Mouse (Mus musculus) liver, embryonic 14.5 days (tissue): ENCODE measurements around the gene Cipc. TPM values are rescaled to one million over a fixed set of nuclear protein-coding genes. Genes with fewer than 3 reads are reported as not detected.

Experiments
- ATAC-seq: fragments of 200-750 bp; cut with Nextera tagmentation; 2 replicates; pipeline ENCODE4 v1.8.0; 2017; ENCODE audit warnings: moderate number of reproducible peaks, mild to moderate bottlenecking, moderate library complexity; ENCODE audit not compliant: insufficient read depth
- DNase-seq, 3 experiments: peaks; one replicate each; pipeline ENCODE4 v3.0.0-alpha.2; 2012 to 2013; ENCODE audit warnings: low read depth in 3 of 3, low spot score in 3 of 3
- H3K27ac ChIP-seq: fragments of 300-500 bp; sonication (generic); 2 replicates; pipeline ENCODE4 v1.5.1; 2014; ENCODE audit warnings: moderate library complexity, mild to moderate bottlenecking, control low read depth, inconsistent platforms
- H3K27me3 ChIP-seq: fragments of 300-500 bp; sonication (generic); 2 replicates; pipeline ENCODE4 v1.6.1; 2014; ENCODE audit warnings: mild to moderate bottlenecking, low read length, moderate library complexity; ENCODE audit not compliant: control insufficient read depth, insufficient read depth
- H3K36me3 ChIP-seq: fragments of 300-500 bp; sonication (generic); replicated peaks from 2 replicates; pipeline ENCODE4 v1.6.1; 2014; ENCODE audit warnings: low read depth; ENCODE audit not compliant: control insufficient read depth, insufficient read depth
- H3K4me1 ChIP-seq, 2 experiments: fragments of 200-500 bp in 1 of 2; fragments of 300-500 bp in 1 of 2; sonication (generic) in 1 of 2; replicated peaks; 2 replicates each; pipeline ENCODE4 v1.6.1; 2012 to 2014; ENCODE audit warnings: antibody characterized with exemption in 1 of 2, inconsistent platforms in 1 of 2, low read length in 1 of 2; ENCODE audit not compliant: control insufficient read depth in 2 of 2, insufficient read depth in 2 of 2
- H3K4me2 ChIP-seq: fragments of 300-500 bp; sonication (generic); 2 replicates; pipeline ENCODE4 v1.6.1; 2014; ENCODE audit warnings: low read depth, mild to moderate bottlenecking, control low read depth, moderate library complexity
- H3K4me3 ChIP-seq, 2 experiments: fragments of 200-500 bp in 1 of 2; fragments of 300-500 bp in 1 of 2; sonication (generic) in 1 of 2; 2 replicates each; pipeline ENCODE4 v1.5.1; 2012 to 2014; ENCODE audit warnings: low read depth in 2 of 2, low read length in 2 of 2, mild to moderate bottlenecking in 2 of 2, control low read depth in 1 of 2, inconsistent platforms in 1 of 2, moderate library complexity in 1 of 2; ENCODE audit not compliant: insufficient read depth in 1 of 2
- H3K9ac ChIP-seq: fragments of 300-500 bp; sonication (generic); replicated peaks from 2 replicates; pipeline ENCODE4 v1.6.1; 2014; ENCODE audit warnings: mild to moderate bottlenecking, control low read depth, moderate library complexity
- H3K9me3 ChIP-seq: fragments of 300-500 bp; sonication (generic); 2 replicates; pipeline ENCODE4 v1.6.1; 2016; ENCODE audit warnings: low read length, mixed read lengths; ENCODE audit not compliant: control insufficient read depth
- CTCF ChIP-seq: IDR thresholded peaks from 2 replicates; pipeline ENCODE4 v1.5.1; 2016; ENCODE audit warnings: antibody characterized with exemption, low read depth, control low read depth
- EP300 ChIP-seq: IDR thresholded peaks from 2 replicates; pipeline ENCODE4 v1.6.1; 2016; ENCODE audit warnings: antibody characterized with exemption, low read depth
- WGBS: fragments of 180-500 bp; shearing (Covaris S2); extraction: QIAGEN DNeasy Blood & Tissue Kit; methylation state at CpG from one replicate; pipeline ENCODE4 v1.1.7; 2014; ENCODE audit not compliant: insufficient replicate concordance; 5-methylcytosine and 5-hydroxymethylcytosine counted together
- polyA plus RNA-seq, 2 experiments: library from polyadenylated mRNA; depleted of rRNA in 1 of 2; stranded (reverse) in 1 of 2; unstranded in 1 of 2; fragments of >200 nt; fragmentation: Nextera tagmentation in 1 of 2; extraction: Ambion mirVana in 1 of 2; gene quantifications; 2 replicates each; pipeline versions ENCODE4 v1.2.1 to v1.2.3; 2012 to 2014

Cipc gene
- polyA plus RNA-seq, 2 experiments, result 8.8 to 10.0 TPM

DNA sequence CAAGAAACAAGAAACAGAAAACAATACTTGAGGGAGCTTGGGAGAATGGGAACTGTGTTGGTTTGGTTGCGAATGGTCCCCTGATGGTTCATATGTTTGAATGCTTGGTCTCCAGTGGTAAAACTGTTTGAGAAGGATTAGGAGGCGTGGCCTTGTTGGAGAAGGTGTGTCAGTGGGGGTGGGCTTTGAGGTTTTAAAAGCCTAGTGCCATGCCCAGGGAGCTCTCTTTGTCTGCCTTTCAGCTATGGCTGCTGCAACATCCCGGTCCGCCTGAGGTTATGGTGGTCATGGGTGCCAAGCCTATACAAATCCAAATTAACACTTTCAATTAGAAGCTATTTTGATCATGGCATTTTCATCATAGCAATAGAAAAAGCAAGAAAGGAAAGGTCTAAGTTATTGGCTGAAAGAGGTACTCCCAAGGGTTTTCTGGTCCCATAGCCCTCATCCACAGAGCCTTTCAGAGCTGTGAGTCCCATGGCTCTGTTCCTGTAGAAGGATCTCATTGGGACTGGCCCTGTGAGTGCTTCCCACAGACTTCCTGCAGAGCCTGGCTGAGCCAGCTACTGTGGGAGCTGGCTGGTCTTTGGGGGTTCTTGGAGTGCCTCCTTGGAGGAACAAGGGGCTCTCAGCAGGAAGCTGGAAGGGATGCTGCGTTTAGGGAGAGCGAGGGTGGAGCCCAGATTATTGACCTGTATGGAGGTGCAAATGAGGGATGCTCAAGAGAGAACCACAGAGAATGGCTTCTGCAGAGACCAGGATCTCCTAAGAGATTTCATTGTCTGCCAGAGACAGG, 15.7 kb upstream of the Cipc start:
- DNase-seq (no peak), ATAC-seq (no peak)
- WGBS, result 53% methylated on average over 6 of the region's 6 CpGs
- H3K36me3 ChIP-seq, result no peaks in the 10 kb centered on the region
- no peak overlapping the region for H3K4me2 ChIP-seq
- no peaks in the 10 kb centered on the region for H3K4me1 ChIP-seq
- TF ChIP-seq CTCF, result no peak
- TF ChIP-seq EP300, result no peak
- no peak overlapping the region for H3K4me3 ChIP-seq
- peaks cover 4% of the 10 kb centered on the region for H3K9me3 ChIP-seq
- no peaks in the 10 kb centered on the region for H3K27me3 ChIP-seq
- H3K27ac ChIP-seq, result no peak overlapping the region
- no peak overlapping the region for H3K9ac ChIP-seq

DNA sequence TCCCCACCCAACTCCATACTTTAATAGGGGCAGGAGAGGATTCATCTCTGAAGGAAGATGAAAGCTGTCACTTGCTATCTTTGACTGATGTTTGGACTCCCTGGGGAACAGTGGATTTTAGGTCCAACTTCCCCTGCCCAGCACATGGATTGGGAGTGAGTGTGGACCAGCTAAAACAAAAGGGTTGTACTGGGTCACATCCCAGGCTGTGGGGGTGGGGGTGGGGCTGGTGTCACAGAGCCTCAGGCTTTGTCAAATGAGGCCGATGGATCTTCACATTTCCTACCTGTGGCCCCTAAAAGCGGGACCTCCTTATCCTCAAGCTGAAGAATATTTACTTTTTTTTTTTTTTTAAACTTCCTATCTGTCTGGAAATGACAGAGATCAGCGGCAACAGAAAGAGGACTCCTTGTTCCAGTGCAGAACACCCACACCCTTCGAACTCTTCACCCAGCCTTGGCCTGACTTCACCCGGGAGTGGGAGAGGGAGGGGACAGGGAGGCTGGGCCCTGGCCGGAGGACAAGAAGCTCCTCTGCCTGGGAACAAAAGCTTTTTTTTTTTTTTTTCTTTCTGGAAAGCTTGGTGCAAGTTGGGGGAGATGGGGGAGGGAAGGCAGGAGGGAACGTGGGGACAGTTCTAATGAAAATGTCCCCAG, 14.8 kb upstream of the Cipc start:
- Histone ChIP-seq H3K4me1 (no peaks in the 10 kb centered on the region), H3K27me3 (no peaks in the 10 kb centered on the region), H3K9ac (no peak overlapping the region), H3K36me3 (no peaks in the 10 kb centered on the region), H3K9me3 (peaks cover 4% of the 10 kb centered on the region), H3K4me2 (no peak overlapping the region), H3K27ac (no peak overlapping the region), H3K4me3 (no peak overlapping the region)
- DNase-seq, result no peak
- 34% methylated on average over 7 of the region's 7 CpGs for WGBS
- no peak for TF ChIP-seq CTCF
- TF ChIP-seq EP300, result no peak
- no peak for ATAC-seq

DNA sequence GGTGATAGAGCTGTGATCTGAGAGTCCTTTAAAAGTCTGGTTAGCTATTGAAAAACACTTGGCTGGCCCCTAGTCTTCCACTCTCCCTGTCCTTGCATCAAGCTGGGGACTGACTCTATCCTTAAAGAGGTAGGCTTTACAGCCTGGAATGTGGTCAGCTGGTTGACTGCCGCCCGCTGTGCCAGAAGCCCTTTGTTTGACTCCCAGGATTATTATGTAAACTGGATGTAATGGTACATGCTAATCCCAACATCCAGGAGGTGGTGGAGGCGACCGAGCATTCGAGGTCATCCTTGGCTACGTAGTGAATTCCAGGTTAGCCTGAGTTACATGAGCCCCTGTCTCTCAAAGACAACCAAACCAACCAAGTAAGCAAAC, 14.3 kb upstream of the Cipc start:
- no peak for DNase-seq
- Histone ChIP-seq H3K9ac (no peak overlapping the region), H3K9me3 (peaks cover 4% of the 10 kb centered on the region), H3K36me3 (no peaks in the 10 kb centered on the region), H3K27ac (no peak overlapping the region), H3K4me2 (no peak overlapping the region), H3K4me1 (no peaks in the 10 kb centered on the region), H3K27me3 (no peaks in the 10 kb centered on the region), H3K4me3 (no peak overlapping the region)
- WGBS, result 53% methylated on average over 6 of the region's 6 CpGs
- TF ChIP-seq CTCF, result no peak
- no peak for TF ChIP-seq EP300
- no peak for ATAC-seq

DNA sequence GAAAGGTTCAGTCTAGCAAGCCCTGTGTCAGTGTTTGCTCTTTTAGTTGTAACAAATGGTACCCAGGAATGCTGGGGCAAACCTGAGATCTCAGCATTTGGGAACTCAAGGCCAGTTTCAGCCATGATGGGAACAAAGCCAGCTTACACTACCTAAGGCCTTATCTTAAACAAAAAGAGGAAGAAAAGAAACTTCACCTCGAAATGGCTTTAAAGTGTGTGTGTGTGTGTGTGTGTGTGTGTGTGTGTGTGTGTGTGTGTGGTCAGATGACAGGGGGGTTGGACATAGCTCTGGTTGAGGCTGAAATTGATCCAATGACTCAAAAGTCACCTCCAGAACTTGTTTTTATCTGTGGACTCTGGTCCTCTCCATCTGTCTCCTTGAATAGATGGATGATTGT, 12.1 kb upstream of the Cipc start:
- Histone ChIP-seq H3K4me1 (no peaks in the 10 kb centered on the region), H3K27me3 (no peaks in the 10 kb centered on the region), H3K27ac (no peak overlapping the region), H3K9me3 (no peaks in the 10 kb centered on the region), H3K9ac (no peak overlapping the region), H3K4me2 (no peak overlapping the region), H3K4me3 (no peak overlapping the region), H3K36me3 (no peaks in the 10 kb centered on the region)
- 5% methylated on average over 1 of the region's 1 CpGs for WGBS
- ATAC-seq, result no peak
- TF ChIP-seq CTCF (no peak), EP300 (no peak)
- DNase-seq, result no peak

DNA sequence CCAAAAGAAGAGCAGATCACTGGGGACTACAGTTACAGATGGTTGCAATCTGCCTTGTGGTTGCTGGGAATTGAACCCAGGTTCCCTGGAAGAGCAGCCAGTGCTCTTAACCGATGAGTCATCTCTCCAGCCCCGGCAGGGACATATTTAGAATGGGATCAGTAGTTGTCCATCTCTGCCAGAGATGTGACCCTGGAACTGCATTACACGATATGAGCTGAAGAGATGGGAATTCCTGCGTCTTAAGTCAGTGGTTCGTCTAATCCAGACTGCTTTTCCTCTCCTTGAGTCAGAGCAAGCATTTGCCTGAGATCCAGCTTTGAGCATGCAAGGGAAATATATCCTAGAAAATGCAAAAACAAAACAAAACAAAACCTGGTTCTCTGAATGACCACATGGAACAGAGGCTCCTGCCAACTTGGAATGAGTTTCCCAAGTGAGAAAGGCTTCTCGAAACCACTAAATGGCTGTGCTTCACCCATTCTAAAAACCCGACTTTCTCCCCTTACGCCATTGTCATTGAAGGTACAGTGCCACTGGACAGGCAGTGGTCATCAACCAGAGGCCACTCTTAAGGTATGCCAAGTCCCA, 11.1 kb upstream of the Cipc start:
- Histone ChIP-seq H3K36me3 (no peaks in the 10 kb centered on the region), H3K9me3 (no peaks in the 10 kb centered on the region), H3K4me3 (no peak overlapping the region), H3K9ac (no peak overlapping the region), H3K4me2 (no peak overlapping the region), H3K4me1 (no peaks in the 10 kb centered on the region), H3K27me3 (no peaks in the 10 kb centered on the region), H3K27ac (no peak overlapping the region)
- WGBS, result 69% methylated on average over 8 of the region's 8 CpGs
- no peak for ATAC-seq
- TF ChIP-seq EP300, result no peak
- TF ChIP-seq CTCF, result no peak
- DNase-seq, result no peak
